9 mouse cellular contexts compared by ENCODE assay signal in the genomic region with DNA sequence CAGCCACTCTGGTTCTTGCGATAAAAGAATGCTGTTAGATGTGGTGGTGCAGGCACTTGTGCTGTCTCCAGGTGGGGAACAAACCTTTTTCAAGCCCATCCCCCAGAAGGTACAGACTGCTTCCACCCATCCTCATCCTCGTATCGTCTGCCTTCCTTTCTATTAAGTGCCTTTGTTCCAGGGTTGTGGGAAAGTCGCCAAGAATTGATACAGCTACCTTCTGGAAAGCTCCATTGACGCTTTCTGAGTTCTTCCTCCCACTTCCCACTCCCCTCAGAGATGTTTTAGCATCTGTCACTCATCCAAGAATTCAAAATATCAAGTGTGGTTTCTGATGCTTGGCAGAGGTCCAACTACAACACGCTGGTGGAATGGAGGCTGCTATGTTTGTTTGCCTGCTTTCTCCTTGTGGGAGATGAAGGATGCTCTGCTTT. TPM values are rescaled to one million over a fixed set of nuclear protein-coding genes. Genes with fewer than 3 reads are reported as not detected.
DNase-seq lines count a peak whose midpoint lies in the region; ATAC-seq and TF ChIP-seq lines count a peak whose summit lies in the region.
"Had no signal": no experiment of that assay in that cellular context is flagged by ENCODE, and none has a peak within 500 bp of the region (broad histone marks: within the 10 kb centered on the region; RNA-seq: fewer than 3 reads in every experiment).

No protein-coding gene starts in this region.

- H3K4me2 ChIP-seq in kidney, embryonic 14.5 days (replicated peaks; ENCODE audit: low read depth, low read length) = peak overlapping the region; percentile 59
- peak overlapping the region; percentile 68 for H3K4me2 ChIP-seq in forebrain, postnatal 0 days (ENCODE audit: low read depth)
- H3K4me2 ChIP-seq in liver, embryonic 16.5 days (ENCODE audit: low read depth, low read length) = peak overlapping the region; percentile 1; the same call in 1 of the 2 replicates

- H3K4me1 ChIP-seq in kidney, embryonic 14.5 days (ENCODE audit: control insufficient read depth, insufficient read depth, low read length) = peaks cover 9% of the 10 kb centered on the region; the same call in 1 of the 2 replicates
- peaks cover 14% of the 10 kb centered on the region; the same call in 1 of the 2 replicates for H3K4me1 ChIP-seq in forebrain, postnatal 0 days (ENCODE audit: insufficient read depth)
- H3K4me1 ChIP-seq in liver, embryonic 16.5 days (ENCODE audit: control insufficient read depth, low read depth, low read length) = no peaks in the 10 kb centered on the region

- peak overlapping the region; percentile 30 for H3K4me3 ChIP-seq in kidney, embryonic 14.5 days (ENCODE audit: low read length)
- peak overlapping the region; percentile 47 for H3K4me3 ChIP-seq in forebrain, postnatal 0 days (ENCODE audit: low read depth, low read length)
- H3K4me3 ChIP-seq in liver, embryonic 16.5 days (ENCODE audit: low read depth, low read length) = no peak overlapping the region
- H3K4me3 ChIP-seq: megakaryocyte, embryonic 14.5 days had no signal

- DNase-seq in kidney, adult 8-10 months = no peak
- DNase-seq in brain, embryonic 14.5 days (ENCODE audit: low read depth) = peak; percentile 85
- DNase-seq in forebrain, postnatal 0 days = peak; percentile 79
- DNase-seq in thymus, postnatal 4 days = no peak
- no peak for DNase-seq in left cerebral cortex, adult 8-10 months (ENCODE audit: low spot score in 2 of 2)
- no peak for DNase-seq in urinary bladder, postnatal 25 days (ENCODE audit: low spot score)

- 0 out of 2 replicates have a peak, but pooled peaks cover 8% of the 10 kb centered on the region for H3K9me3 ChIP-seq in kidney, embryonic 14.5 days (ENCODE audit: control insufficient read depth, low read length)
- H3K9me3 ChIP-seq in forebrain, postnatal 0 days (ENCODE audit: low read length) = no peaks in the 10 kb centered on the region
- no peaks in the 10 kb centered on the region for H3K9me3 ChIP-seq in liver, embryonic 16.5 days (replicated peaks; ENCODE audit: control insufficient read depth, low read length)

- no peaks in the 10 kb centered on the region for H3K27me3 ChIP-seq in kidney, embryonic 14.5 days (ENCODE audit: control insufficient read depth, insufficient read depth, low read length)
- no peaks in the 10 kb centered on the region for H3K27me3 ChIP-seq in forebrain, postnatal 0 days (ENCODE audit: insufficient read depth, low read length)
- peaks cover under 1% of the 10 kb centered on the region for H3K27me3 ChIP-seq in liver, embryonic 16.5 days (ENCODE audit: control insufficient read depth, insufficient read depth, low read depth, low read length)

- no peak overlapping the region for H3K27ac ChIP-seq in kidney, embryonic 14.5 days (ENCODE audit: low read depth, low read length)
- peak overlapping the region; percentile 60 for H3K27ac ChIP-seq in forebrain, postnatal 0 days (ENCODE audit: low read depth, low read length)
- H3K27ac ChIP-seq in liver, embryonic 16.5 days (ENCODE audit: low read length) = no peak overlapping the region

- ATAC-seq in kidney, embryonic 14.5 days (ENCODE audit: low FRiP score, low TSS enrichment) = no peak
- peak; percentile 47 for ATAC-seq in forebrain, postnatal 0 days
- no peak for ATAC-seq in liver, embryonic 16.5 days (ENCODE audit: low read depth)

- whole genome bisulfite sequencing in kidney, embryonic 14.5 days = 21% methylated on average over 6 of the region's 6 CpGs
- 9% methylated on average over 6 of the region's 6 CpGs for WGBS in forebrain, postnatal 0 days
- WGBS in liver, embryonic 16.5 days (ENCODE audit: insufficient replicate concordance) = 44% methylated on average over 6 of the region's 6 CpGs

- H3K36me3 ChIP-seq in kidney, embryonic 14.5 days (ENCODE audit: control insufficient read depth, insufficient read depth, low read length) = peaks cover 33% of the 10 kb centered on the region; the same call in 1 of the 2 replicates
- H3K36me3 ChIP-seq in forebrain, postnatal 0 days (ENCODE audit: insufficient read depth) = peaks cover 8% of the 10 kb centered on the region; the same call in 1 of the 2 replicates
- no peaks in the 10 kb centered on the region for H3K36me3 ChIP-seq in liver, embryonic 16.5 days (ENCODE audit: control insufficient read depth, insufficient read depth)

- H3K9ac ChIP-seq in kidney, embryonic 14.5 days (ENCODE audit: low read depth, low read length) = peak overlapping the region; percentile 24; the same call in 1 of the 2 replicates
- H3K9ac ChIP-seq in forebrain, postnatal 0 days = peak overlapping the region; percentile 56
- no peak overlapping the region for H3K9ac ChIP-seq in liver, embryonic 16.5 days (ENCODE audit: low read depth, low read length)

- no peak for TF ChIP-seq POLR2A in brain, embryonic 14.5 days (IDR thresholded peaks at IDR 0.05; ENCODE audit: borderline replicate concordance, extremely low read depth, insufficient read depth, insufficient read length, poor library complexity, severe bottlenecking)

- TF ChIP-seq CTCF in brain, embryonic 14.5 days (IDR thresholded peaks at IDR 0.05; ENCODE audit: borderline replicate concordance, extremely low read depth, insufficient read depth, insufficient read length) = no peak
- no peak for TF ChIP-seq CTCF in forebrain, postnatal 0 days (IDR thresholded peaks at IDR 0.05; ENCODE audit: low read depth)

RNA-seq across cellular contexts. Expression of a gene that starts 6.1 kb away (rescaled TPM):
- polyA plus RNA-seq in kidney, embryonic 14.5 days (2014; fragmentation: Nextera tagmentation; extraction: Ambion mirVana) = 10.0 and 14.1 TPM in 2 replicates
- 13.9 and 20.9 TPM in 2 replicates for polyA plus RNA-seq in brain, embryonic 14.5 days (2012; rRNA removed)
- 49.6 and 62.6 TPM in 2 replicates for total RNA-seq in forebrain, postnatal 0 days (2014; rRNA removed)
- polyA plus RNA-seq in forebrain, postnatal 0 days (2015; fragmentation: Nextera tagmentation; extraction: Ambion mirVana) = 3.2 and 4.3 TPM in 2 replicates
- 0.16 and 0.27 TPM in 2 replicates for polyA plus RNA-seq in liver, embryonic 16.5 days (2015; fragmentation: Nextera tagmentation; extraction: Ambion mirVana)
- total RNA-seq in left cerebral cortex, adult 8-10 months (2022) = 10 to 100 TPM in 1 of 4 experiments, 1 to 10 TPM in 3; 8.6 to 12.3 (median 9.5) TPM

Comparison
In these comparisons a context has a peak if more than half of its experiments do, and no peak if none do; other contexts are left out.
1. H3K4me2 ChIP-seq: peak in every context shown above with its lines; median percentile 68 in forebrain, postnatal 0 days; 59 in kidney, embryonic 14.5 days; 1 in liver, embryonic 16.5 days.
2. DNase-seq: peak in brain, embryonic 14.5 days (single experiment) and forebrain, postnatal 0 days (single experiment); none in kidney, adult 8-10 months (0 of 2), thymus, postnatal 4 days (single experiment), left cerebral cortex, adult 8-10 months (0 of 2) and urinary bladder, postnatal 25 days (single experiment).